Mouse (Mus musculus) embryonic facial prominence, embryonic 14.5 days (tissue): ENCODE data around the gene Med12l. TPM values are rescaled to one million over a fixed set of nuclear protein-coding genes. Genes with fewer than 3 reads are reported as not detected.

Source experiments
- ATAC-seq: fragments of 200-750 bp; cut with Nextera tagmentation; 2 replicates; pipeline ENCODE4 v1.8.0; 2017; ENCODE audit warnings: low read depth, moderate number of reproducible peaks, moderate TSS enrichment
- DNase-seq: peaks from one replicate; pipeline ENCODE4 v3.0.0-alpha.2; 2015; ENCODE audit warnings: low spot score
- H3K27ac ChIP-seq: fragments of 300-500 bp; sonication (generic); replicated peaks from 2 replicates; pipeline ENCODE4 v1.5.1; 2014; ENCODE audit warnings: low read depth, mild to moderate bottlenecking, low read length, moderate library complexity
- H3K27me3 ChIP-seq: fragments of 300-500 bp; sonication (generic); replicated peaks from 2 replicates; pipeline ENCODE4 v1.6.1; 2014; ENCODE audit warnings: low read length; ENCODE audit not compliant: control insufficient read depth, insufficient read depth
- H3K36me3 ChIP-seq: fragments of 300-500 bp; sonication (generic); 2 replicates; pipeline ENCODE4 v1.6.1; 2014; ENCODE audit warnings: low read length, mixed read lengths; ENCODE audit not compliant: control insufficient read depth, insufficient read depth
- H3K4me1 ChIP-seq: fragments of 300-500 bp; sonication (generic); 2 replicates; pipeline ENCODE4 v1.6.1; 2014; ENCODE audit warnings: antibody characterized with exemption, low read length; ENCODE audit not compliant: control insufficient read depth, insufficient read depth
- H3K4me2 ChIP-seq: fragments of 300-500 bp; sonication (generic); 2 replicates; pipeline ENCODE4 v1.6.1; 2014; ENCODE audit warnings: low read depth, mild to moderate bottlenecking, low read length, moderate library complexity, mixed read lengths
- H3K4me3 ChIP-seq: fragments of 300-500 bp; sonication (generic); 2 replicates; pipeline ENCODE4 v1.5.1; 2014; ENCODE audit warnings: low read depth, mild to moderate bottlenecking, low read length
- H3K9ac ChIP-seq: fragments of 300-500 bp; sonication (generic); 2 replicates; pipeline ENCODE4 v1.6.1; 2014; ENCODE audit warnings: low read depth, mild to moderate bottlenecking, low read length, moderate library complexity, mixed read lengths
- H3K9me3 ChIP-seq: fragments of 300-500 bp; sonication (generic); 2 replicates; pipeline ENCODE4 v1.6.1; 2016; ENCODE audit warnings: low read length; ENCODE audit not compliant: control insufficient read depth
- WGBS: fragments of 180-500 bp; shearing (Covaris S2); extraction: QIAGEN DNeasy Blood & Tissue Kit; methylation state at CpG from one replicate; pipeline ENCODE4 v1.1.7; 2014; 5-methylcytosine and 5-hydroxymethylcytosine counted together
- polyA plus RNA-seq: library from polyadenylated mRNA; unstranded; fragments of >200 nt; fragmentation: Nextera tagmentation; extraction: Ambion mirVana; gene quantifications from 2 replicates; pipeline ENCODE4 v1.2.1, GENCODE M21; 2014

The Med12l gene
- polyA plus RNA-seq, 1 experiment from 2014 or later, result 3.3 TPM

- Histone ChIP-seq H3K4me3 (no peak overlapping the region), H3K9ac (no peak overlapping the region), H3K9me3 (no peaks in the 10 kb centered on the region), H3K36me3 (no peaks in the 10 kb centered on the region), H3K27ac (no peak overlapping the region), H3K27me3 (no peaks in the 10 kb centered on the region), H3K4me2 (0 out of 2 replicates have a peak overlapping the region, but pooled peaks have one; percentile 16), H3K4me1 (peaks cover 7% of the 10 kb centered on the region; the same call in 1 of the 2 replicates)
- ATAC-seq (no peak), DNase-seq (peak; percentile 39)
- 38% methylated on average over 20 of the region's 20 CpGs for WGBS
Observed at GRCm38 (mm10) chr3:59257740-59258664, 252.4 kb downstream of the Med12l start.

- ATAC-seq (peak; percentile 57; the same call in 1 of the 2 replicates), DNase-seq (peak; percentile 21)
- H3K9ac ChIP-seq, result no peak overlapping the region
- H3K4me3 ChIP-seq, result no peak overlapping the region
- H3K36me3 ChIP-seq, result no peaks in the 10 kb centered on the region
- H3K27me3 ChIP-seq, result no peaks in the 10 kb centered on the region
- no peaks in the 10 kb centered on the region for H3K9me3 ChIP-seq
- H3K27ac ChIP-seq, result no peak overlapping the region
- H3K4me1 ChIP-seq, result peaks cover 7% of the 10 kb centered on the region; the same call in 1 of the 2 replicates
- 47% methylated on average over 5 of the region's 5 CpGs for WGBS
- no peak overlapping the region for H3K4me2 ChIP-seq
Observed at GRCm38 (mm10) chr3:59260745-59261144, 255.1 kb downstream of the Med12l start.

DNA sequence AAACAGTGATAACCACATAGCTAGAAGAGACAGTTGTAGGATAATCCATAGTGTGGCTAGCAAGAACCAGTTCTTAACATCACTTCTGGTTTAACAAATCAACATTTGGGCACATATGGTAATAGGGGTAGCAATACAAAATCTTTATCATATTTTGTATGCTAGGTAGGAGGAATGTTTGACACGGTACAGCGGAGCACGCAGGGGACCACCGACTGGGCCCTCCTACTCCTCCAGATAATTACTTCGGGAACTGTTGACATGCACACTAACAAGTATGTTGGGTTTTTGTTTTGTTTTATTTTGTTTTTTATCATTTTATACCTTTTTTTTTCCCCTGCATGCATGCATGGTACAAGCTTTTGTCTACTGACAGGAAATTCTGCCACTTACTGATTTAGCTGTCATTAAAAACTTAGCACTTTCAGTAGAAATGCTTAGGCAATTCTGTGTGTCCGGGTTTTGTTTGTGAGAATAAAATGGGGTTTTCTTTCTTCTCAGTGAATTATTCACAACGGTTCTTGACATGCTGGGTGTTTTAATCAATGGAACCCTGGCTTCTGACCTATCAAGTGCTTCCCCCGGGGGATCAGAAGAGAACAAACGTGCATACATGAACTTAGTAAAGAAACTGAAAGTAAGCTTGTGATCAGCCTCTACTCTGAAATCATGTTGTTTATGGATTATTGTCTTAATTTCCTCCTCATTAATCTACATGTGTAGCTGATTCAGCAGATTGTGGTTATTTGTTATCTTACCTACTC, 256.3 kb downstream of the Med12l start:
- no peak overlapping the region for H3K27ac ChIP-seq

DNA sequence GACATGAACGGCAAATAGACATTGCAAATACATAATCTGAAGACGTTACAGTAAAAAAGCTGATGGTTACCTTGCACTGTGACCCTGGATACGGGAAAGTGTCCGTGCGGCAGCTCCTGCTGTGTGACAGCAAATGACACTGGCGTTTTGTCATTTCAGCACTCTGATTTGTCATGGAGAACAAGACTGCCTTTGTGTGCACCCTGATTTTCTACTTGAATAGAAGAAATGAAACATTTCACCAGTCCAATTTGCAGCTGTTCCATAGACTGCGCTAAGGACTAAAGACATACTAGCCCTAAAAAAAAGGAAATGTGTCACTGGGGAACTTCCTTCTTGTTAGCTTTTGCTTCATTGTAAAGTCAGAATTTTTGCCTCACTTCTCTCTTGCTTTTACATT, 257.1 kb downstream of the Med12l start, which contains the start of gene P2ry12:
Gene P2ry12 (minus strand): TSS at position 168 of the 400 bp plus-strand sequence.
- WGBS, result 35% methylated on average over 7 of the region's 7 CpGs

More for the DNA sequence above, 256.3 kb downstream of the Med12l start:
- Histone ChIP-seq H3K4me3 (no peak overlapping the region), H3K4me2 (no peak overlapping the region), H3K9me3 (no peaks in the 10 kb centered on the region), H3K9ac (no peak overlapping the region), H3K4me1 (peaks cover 7% of the 10 kb centered on the region; the same call in 1 of the 2 replicates), H3K36me3 (no peaks in the 10 kb centered on the region), H3K27me3 (no peaks in the 10 kb centered on the region)
- WGBS, result 58% methylated on average over 9 of the region's 9 CpGs
- ATAC-seq (no peak), DNase-seq (no peak)

GRCm38 (mm10) chr3:59263417-59263816, 257.8 kb downstream of the Med12l start:
- ATAC-seq (no peak), DNase-seq (no peak)
- Histone ChIP-seq H3K27ac (no peak overlapping the region), H3K9me3 (no peaks in the 10 kb centered on the region), H3K9ac (no peak overlapping the region), H3K4me3 (no peak overlapping the region), H3K27me3 (no peaks in the 10 kb centered on the region), H3K36me3 (0 out of 2 replicates have a peak, but pooled peaks cover 5% of the 10 kb centered on the region), H3K4me1 (no peaks in the 10 kb centered on the region), H3K4me2 (no peak overlapping the region)
- 93% methylated on average over 2 of the region's 2 CpGs for WGBS

More for the DNA sequence above, 257.1 kb downstream of the Med12l start, which contains the start of gene P2ry12:
- Histone ChIP-seq H3K4me3 (no peak within 1 kb of the TSS), H3K4me2 (no peak within 1 kb of the TSS), H3K36me3 (no peaks in the 10 kb centered on the region), H3K27ac (no peak within 1 kb of the TSS), H3K27me3 (no peaks in the 10 kb centered on the region), H3K9ac (no peak within 1 kb of the TSS), H3K4me1 (peaks cover 7% of the 10 kb centered on the region; the same call in 1 of the 2 replicates), H3K9me3 (no peaks in the 10 kb centered on the region)
- ATAC-seq (no peak), DNase-seq (peak; percentile 25)

DNA sequence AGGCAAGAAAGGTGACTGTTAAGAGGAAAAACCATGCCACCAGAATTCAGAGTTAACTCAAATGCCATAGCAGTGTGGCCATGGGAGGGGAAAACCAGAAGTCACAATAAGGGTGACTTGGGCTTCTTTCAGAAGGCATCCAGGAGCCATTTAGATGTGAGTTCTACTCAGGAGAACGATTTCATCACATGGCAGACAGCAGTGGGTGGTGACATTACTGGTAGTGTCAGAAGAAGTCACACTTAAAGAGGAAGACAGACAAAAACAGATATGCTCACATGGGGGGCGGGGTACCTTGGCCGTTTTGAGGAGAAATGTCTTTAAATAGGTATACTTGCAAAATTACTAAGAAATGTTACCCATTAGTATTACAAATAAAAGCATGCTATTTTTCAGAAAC, 258.4 kb downstream of the Med12l start:
- ATAC-seq, result no peak
- Histone ChIP-seq H3K27me3 (no peaks in the 10 kb centered on the region), H3K9me3 (no peaks in the 10 kb centered on the region), H3K9ac (no peak overlapping the region), H3K4me3 (no peak overlapping the region), H3K4me2 (no peak overlapping the region), H3K36me3 (0 out of 2 replicates have a peak, but pooled peaks cover 5% of the 10 kb centered on the region), H3K27ac (no peak overlapping the region), H3K4me1 (no peaks in the 10 kb centered on the region)
- no peak for DNase-seq
- 84% methylated on average over 3 of the region's 3 CpGs for WGBS

GRCm38 (mm10) chr3:59270811-59271210, 265.2 kb downstream of the Med12l start:
- Histone ChIP-seq H3K27me3 (no peaks in the 10 kb centered on the region), H3K9ac (no peak overlapping the region), H3K4me2 (no peak overlapping the region), H3K27ac (no peak overlapping the region), H3K4me1 (no peaks in the 10 kb centered on the region), H3K9me3 (no peaks in the 10 kb centered on the region), H3K4me3 (no peak overlapping the region), H3K36me3 (0 out of 2 replicates have a peak, but pooled peaks cover 5% of the 10 kb centered on the region)
- no peak for ATAC-seq
- 95% methylated on average over 6 of the region's 6 CpGs for WGBS
- no peak for DNase-seq

DNA sequence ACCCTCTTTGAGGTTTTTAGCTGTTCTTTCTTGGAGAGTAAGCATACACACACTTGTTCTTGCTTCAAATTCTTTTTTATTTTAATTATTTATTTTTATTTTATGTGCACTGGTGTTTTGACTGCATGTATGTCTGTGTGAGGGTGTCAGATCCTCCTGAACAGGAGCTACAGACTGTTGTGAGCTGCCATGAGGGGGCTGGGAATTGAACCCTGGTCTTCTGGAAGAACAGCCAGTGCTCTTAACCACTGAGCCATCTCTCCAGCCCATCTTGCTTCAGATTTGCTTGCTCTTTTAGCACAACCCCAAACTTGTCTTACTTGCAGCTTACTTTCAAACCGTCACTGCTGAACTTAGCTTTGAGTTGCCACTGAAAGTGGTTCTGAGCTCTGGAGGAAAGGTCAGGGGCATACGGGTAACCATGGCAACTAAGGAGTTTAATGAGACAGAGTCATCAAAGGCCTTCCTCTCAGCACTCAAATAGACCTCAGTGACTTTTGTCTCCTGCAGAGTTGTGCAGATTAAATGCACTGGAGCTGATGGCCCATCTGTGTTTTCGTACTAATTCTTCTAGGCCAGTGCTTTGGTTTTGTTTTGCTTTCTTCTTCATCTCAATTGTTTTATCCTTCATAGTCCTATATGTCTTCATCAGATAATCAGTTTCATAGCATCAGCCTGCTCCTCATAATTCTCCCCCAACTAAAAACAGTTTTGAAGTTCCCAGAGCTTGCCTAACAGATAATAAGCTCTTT, 272.1 kb downstream of the Med12l start:
- Histone ChIP-seq H3K27me3 (no peaks in the 10 kb centered on the region), H3K9me3 (no peaks in the 10 kb centered on the region), H3K4me3 (no peak overlapping the region), H3K27ac (no peak overlapping the region), H3K4me2 (no peak overlapping the region), H3K9ac (no peak overlapping the region), H3K4me1 (no peaks in the 10 kb centered on the region), H3K36me3 (0 out of 2 replicates have a peak, but pooled peaks cover 4% of the 10 kb centered on the region)
- DNase-seq, result no peak
- 40% methylated on average over 3 of the region's 3 CpGs for WGBS
- no peak for ATAC-seq
